Mouse (Mus musculus) intestine, embryonic 14.5 days (tissue): Measurements from ENCODE around the gene Rab44. TPM values are rescaled to one million over a fixed set of nuclear protein-coding genes. Genes with fewer than 3 reads are reported as not detected.

Experiments used
- polyA plus RNA-seq: library from polyadenylated mRNA; unstranded; fragments of >200 nt; fragmentation: Nextera tagmentation; extraction: Ambion mirVana; gene quantifications from 2 replicates; pipeline ENCODE4 v1.2.1, GENCODE M21; 2014

Rab44 gene
- polyA plus RNA-seq, 1 experiment from 2014 or later: 0.26 TPM

Other genes starting within 250 kb of the Rab44 start
- gene 4930539E08Rik, start 198.8 kb upstream of the Rab44 start, polyA plus RNA-seq: 3.6 and 4.5 TPM in 2 replicates
- gene Pxt1, start 170.3 kb upstream of the Rab44 start, polyA plus RNA-seq: not detected in 2 replicates
- 72.6 and 82.4 TPM in 2 replicates for gene Kctd20, start 162.2 kb upstream of the Rab44 start, polyA plus RNA-seq
- gene Stk38, start 106.2 kb upstream of the Rab44 start, polyA plus RNA-seq: 91.6 and 108 TPM in 2 replicates
- 585 and 647 TPM in 2 replicates for gene Srsf3, start 81.5 kb upstream of the Rab44 start, polyA plus RNA-seq
- 55.5 and 75.7 TPM in 2 replicates for gene Cdkn1a, start 23.2 kb upstream of the Rab44 start, polyA plus RNA-seq
- 12.9 and 14.6 TPM in 2 replicates for gene Cpne5, start 124.0 kb downstream of the Rab44 start, polyA plus RNA-seq
- 165 and 170 TPM in 2 replicates for gene Ppil1, start 150.0 kb downstream of the Rab44 start, polyA plus RNA-seq
- 72.4 and 77.4 TPM in 2 replicates for gene BC004004, start 154.6 kb downstream of the Rab44 start, polyA plus RNA-seq
- gene Pi16, start 203.5 kb downstream of the Rab44 start, polyA plus RNA-seq: 0.18 and 0.32 TPM in 2 replicates
- gene Mtch1, start 233.8 kb downstream of the Rab44 start, polyA plus RNA-seq: 292 and 324 TPM in 2 replicates
- 13.9 and 15.4 TPM in 2 replicates for gene Fgd2, start 246.8 kb downstream of the Rab44 start, polyA plus RNA-seq